Mouse (Mus musculus): Measurements from ENCODE around the gene Atxn7.

DNA sequence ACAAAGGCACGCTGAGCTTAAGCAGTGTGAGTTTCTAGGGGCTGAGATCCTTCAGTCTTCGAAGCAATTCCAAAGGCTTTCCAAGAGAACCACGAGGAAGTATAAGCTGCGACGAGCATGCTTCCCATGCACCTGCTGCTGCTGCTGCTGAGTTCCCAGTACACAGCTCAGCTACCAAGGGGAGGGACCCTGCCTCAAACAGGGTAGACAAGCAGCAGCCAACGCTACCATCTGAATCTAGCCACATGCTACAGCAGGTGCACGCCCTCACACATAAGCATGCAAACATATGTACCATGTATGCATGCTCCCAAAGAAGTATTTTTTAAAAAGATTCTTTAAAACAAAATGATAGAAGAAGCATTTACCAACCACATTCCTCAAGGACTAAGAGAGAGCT lies 12.9 kb upstream of the Atxn7 start:
- TF ChIP-seq FLI1 (IDR thresholded peaks at IDR 0.05; ENCODE audit: low read length) (no peak), GATA1 (IDR thresholded peaks at IDR 0.05; ENCODE audit: borderline replicate concordance, low read length) (no peak)
